Mouse (Mus musculus) intestine, embryonic 15.5 days (tissue): ENCODE data around the gene Fam171a2. TPM values are rescaled to one million over a fixed set of nuclear protein-coding genes. Genes with fewer than 3 reads are reported as not detected.

Experiments used
- ATAC-seq: fragments of 200-750 bp; cut with Nextera tagmentation; 2 replicates; pipeline ENCODE4 v1.8.0; 2017; ENCODE audit warnings: moderate TSS enrichment, moderate library complexity
- H3K27ac ChIP-seq: fragments of 300-500 bp; sonication (generic); 2 replicates; pipeline ENCODE4 v1.5.1; 2015; ENCODE audit warnings: mild to moderate bottlenecking, inconsistent platforms
- H3K27me3 ChIP-seq: fragments of 300-500 bp; sonication (generic); replicated peaks from 2 replicates; pipeline ENCODE4 v1.6.1; 2015; ENCODE audit warnings: inconsistent platforms
- H3K36me3 ChIP-seq: fragments of 300-500 bp; sonication (generic); 2 replicates; pipeline ENCODE4 v1.6.1; 2015; ENCODE audit warnings: inconsistent platforms
- H3K4me1 ChIP-seq: fragments of 300-500 bp; sonication (generic); replicated peaks from 2 replicates; pipeline ENCODE4 v1.6.1; 2015; ENCODE audit warnings: inconsistent platforms
- H3K4me2 ChIP-seq: fragments of 300-500 bp; sonication (generic); replicated peaks from 2 replicates; pipeline ENCODE4 v1.6.1; 2015; ENCODE audit warnings: mild to moderate bottlenecking, inconsistent platforms
- H3K4me3 ChIP-seq: fragments of 300-500 bp; sonication (generic); replicated peaks from 2 replicates; pipeline ENCODE4 v1.5.1; 2015; ENCODE audit warnings: inconsistent platforms
- H3K9ac ChIP-seq: fragments of 300-500 bp; sonication (generic); 2 replicates; pipeline ENCODE4 v1.6.1; 2015; ENCODE audit warnings: inconsistent platforms
- H3K9me3 ChIP-seq: fragments of 300-500 bp; sonication (generic); 2 replicates; pipeline ENCODE4 v1.6.1; 2016; ENCODE audit warnings: inconsistent platforms
- WGBS: fragments of 180-500 bp; shearing (Covaris S2); methylation state at CpG from one replicate; pipeline ENCODE4 v1.1.7; 2015; 5-methylcytosine and 5-hydroxymethylcytosine counted together
- polyA plus RNA-seq: library from polyadenylated mRNA; unstranded; fragments of >200 nt; fragmentation: Nextera tagmentation; extraction: Ambion mirVana; gene quantifications from 2 replicates; pipeline ENCODE4 v1.2.1, GENCODE M21; 2015

The Fam171a2 gene
- polyA plus RNA-seq, 1 experiment from 2014 or later, result 3.2 TPM

DNA sequence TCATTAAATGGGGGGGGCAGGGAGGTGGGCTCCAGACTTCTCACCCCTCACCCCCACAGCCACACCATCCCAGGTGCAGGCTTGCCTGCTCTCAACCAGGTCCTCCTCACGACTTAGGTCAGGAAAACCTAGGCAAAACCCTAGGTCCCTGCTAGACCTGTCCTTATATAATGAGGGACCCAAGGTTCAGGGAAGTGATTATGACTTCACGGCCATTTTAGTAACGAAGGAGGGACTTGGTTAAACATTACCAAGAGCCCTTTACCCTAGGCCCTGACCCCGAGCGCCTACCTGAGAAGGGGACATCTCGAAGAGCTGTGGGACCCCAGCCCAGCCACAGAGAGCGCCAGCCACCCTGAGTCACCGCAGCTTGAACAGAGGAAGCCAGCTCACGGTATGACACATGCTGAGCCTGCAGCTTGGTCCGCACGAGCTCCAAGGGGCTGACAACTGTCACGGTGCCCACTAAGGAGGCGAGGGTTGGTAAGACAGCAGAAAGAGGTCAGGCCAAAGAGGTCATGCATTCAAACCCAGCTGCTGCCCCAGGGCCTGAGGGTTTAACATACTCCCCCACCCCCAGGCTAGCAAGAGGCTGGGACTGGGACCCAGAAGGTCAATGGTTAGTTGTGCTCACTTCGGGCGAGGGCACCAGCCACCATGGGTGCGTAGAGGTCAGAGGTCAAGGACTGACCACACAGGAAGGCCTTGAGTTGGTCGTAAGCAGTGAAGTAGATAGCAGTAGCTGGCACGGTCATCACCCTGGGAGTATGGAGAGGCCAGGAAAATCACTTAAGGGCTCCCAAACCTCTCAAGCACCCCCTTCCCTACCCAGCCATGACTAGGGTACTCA is 43.1 kb downstream of the Fam171a2 start:
- Histone ChIP-seq H3K27me3 (peaks cover 15% of the 10 kb centered on the region), H3K36me3 (peaks cover 21% of the 10 kb centered on the region), H3K27ac (no peak overlapping the region), H3K9me3 (no peaks in the 10 kb centered on the region), H3K9ac (no peak overlapping the region), H3K4me1 (peaks cover 24% of the 10 kb centered on the region), H3K4me2 (peak overlapping the region; percentile 30; the same call in 1 of the 2 replicates), H3K4me3 (no peak overlapping the region)
- 77% methylated on average over 18 of the region's 18 CpGs for WGBS
- ATAC-seq, result no peak

GRCm38 (mm10) chr11:102403657-102404056 is 43.8 kb downstream of the Fam171a2 start:
- Histone ChIP-seq H3K27ac (no peak overlapping the region), H3K9ac (no peak overlapping the region), H3K4me1 (peaks cover 28% of the 10 kb centered on the region), H3K9me3 (no peaks in the 10 kb centered on the region), H3K27me3 (peaks cover 22% of the 10 kb centered on the region), H3K36me3 (peaks cover 21% of the 10 kb centered on the region), H3K4me2 (no peak overlapping the region), H3K4me3 (no peak overlapping the region)
- no peak for ATAC-seq
- WGBS, result 94% methylated on average over 11 of the region's 11 CpGs

DNA sequence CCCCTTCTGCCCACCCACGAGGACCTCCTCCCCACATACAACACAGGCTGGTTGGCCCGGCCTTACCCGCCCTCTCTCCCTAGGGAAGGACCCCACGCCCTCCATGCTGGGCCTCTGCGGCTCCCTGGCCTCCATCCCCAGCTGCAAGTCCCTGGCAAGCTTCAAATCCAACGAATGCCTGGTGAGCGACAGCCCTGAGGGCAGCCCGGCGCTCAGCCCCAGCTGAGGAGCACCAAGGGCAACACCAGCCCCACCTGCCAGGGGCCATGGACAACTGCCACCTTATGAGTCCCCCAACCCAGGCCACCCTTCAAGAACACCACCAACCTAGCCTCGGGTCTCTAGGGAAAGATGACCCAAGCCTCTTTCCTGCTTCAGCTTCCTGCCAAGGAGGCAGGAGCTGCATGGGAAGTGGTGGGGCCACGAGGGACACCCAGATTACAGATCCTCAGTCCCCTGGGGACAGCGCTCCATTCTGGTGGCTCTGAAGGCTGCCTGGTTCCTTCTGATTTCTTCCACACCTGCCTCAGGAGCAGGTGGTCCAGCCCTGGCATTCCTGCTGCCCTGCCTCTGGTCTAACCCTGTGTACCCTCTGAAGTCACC is 45.5 kb downstream of the Fam171a2 start:
- no peak overlapping the region for H3K9ac ChIP-seq
- no peaks in the 10 kb centered on the region for H3K9me3 ChIP-seq
- H3K36me3 ChIP-seq, result peaks cover 21% of the 10 kb centered on the region
- no peak overlapping the region for H3K27ac ChIP-seq
- ATAC-seq, result no peak
- 56% methylated on average over 12 of the region's 12 CpGs for WGBS
- peaks cover 31% of the 10 kb centered on the region for H3K4me1 ChIP-seq
- no peak overlapping the region for H3K4me2 ChIP-seq
- H3K27me3 ChIP-seq, result peaks cover 31% of the 10 kb centered on the region
- H3K4me3 ChIP-seq, result no peak overlapping the region

DNA sequence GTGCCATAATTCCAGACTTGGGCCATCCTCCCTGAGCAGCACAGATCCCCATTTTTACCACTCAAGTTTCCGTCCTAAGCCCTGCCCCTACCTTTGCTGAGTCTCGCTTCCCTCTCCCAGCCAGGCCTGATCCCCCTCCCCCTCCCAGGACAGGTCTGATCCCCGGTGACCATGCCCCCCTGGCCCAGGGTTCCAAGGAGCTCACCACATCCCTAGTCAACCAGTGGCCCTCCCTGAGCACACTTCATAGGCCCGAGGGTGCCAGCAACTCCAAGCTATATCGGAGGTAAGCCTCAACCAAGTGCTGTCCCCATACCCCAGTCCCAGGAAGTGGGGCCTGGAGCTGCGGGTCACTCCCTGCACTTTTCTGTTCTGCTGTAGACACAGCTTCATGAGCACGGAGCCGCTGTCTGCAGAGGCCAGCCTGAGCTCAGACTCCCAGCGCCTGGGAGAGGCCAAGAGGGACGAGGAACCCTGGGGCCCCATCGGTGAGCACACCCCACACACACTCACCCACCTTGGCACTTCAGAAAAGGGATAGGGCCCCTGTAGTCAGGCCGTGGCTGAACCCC is 46.9 kb downstream of the Fam171a2 start:
- Histone ChIP-seq H3K9me3 (no peaks in the 10 kb centered on the region), H3K27ac (no peak overlapping the region), H3K4me3 (no peak overlapping the region), H3K9ac (no peak overlapping the region), H3K27me3 (peaks cover 36% of the 10 kb centered on the region), H3K4me1 (peaks cover 21% of the 10 kb centered on the region), H3K4me2 (no peak overlapping the region), H3K36me3 (peaks cover 21% of the 10 kb centered on the region)
- 25% methylated on average over 12 of the region's 12 CpGs for WGBS
- ATAC-seq, result 0 out of 2 replicates have a peak, but pooled peaks have one; percentile 12

DNA sequence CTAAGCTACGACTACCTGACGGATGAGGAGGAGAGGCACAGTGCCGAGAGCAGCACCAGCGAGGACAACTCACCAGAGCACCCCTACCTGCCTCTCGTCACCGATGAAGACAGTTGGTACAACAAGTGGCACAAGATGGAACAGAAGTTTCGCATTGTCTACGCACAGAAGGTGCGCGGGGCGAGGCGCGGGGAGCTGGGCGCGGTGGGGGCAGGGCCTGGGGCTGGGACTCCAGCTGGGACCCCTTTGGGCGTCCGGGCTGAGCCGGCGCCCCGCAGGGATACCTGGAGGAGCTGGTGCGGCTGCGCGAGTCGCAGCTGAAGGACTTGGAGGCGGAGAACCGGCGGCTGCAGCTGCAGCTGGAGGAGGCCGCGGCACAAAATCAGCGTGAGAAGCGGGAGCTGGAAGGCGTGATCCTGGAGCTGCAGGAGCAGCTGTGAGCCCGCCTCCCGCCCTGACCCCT is 47.8 kb downstream of the Fam171a2 start:
- peak overlapping the region; percentile 42; the same call in 1 of the 2 replicates for H3K9ac ChIP-seq
- peaks cover 19% of the 10 kb centered on the region for H3K36me3 ChIP-seq
- H3K4me2 ChIP-seq, result peak overlapping the region; percentile 70
- no peak overlapping the region for H3K27ac ChIP-seq
- H3K4me1 ChIP-seq, result peaks cover 20% of the 10 kb centered on the region
- 2% methylated on average over 34 of the region's 34 CpGs for WGBS
- H3K4me3 ChIP-seq, result peak overlapping the region; percentile 28
- peak; percentile 31; the same call in 1 of the 2 replicates for ATAC-seq
- H3K9me3 ChIP-seq, result no peaks in the 10 kb centered on the region
- H3K27me3 ChIP-seq, result peaks cover 36% of the 10 kb centered on the region

- Histone ChIP-seq H3K4me3 (no peak overlapping the region), H3K4me1 (peaks cover 23% of the 10 kb centered on the region), H3K27me3 (peaks cover 36% of the 10 kb centered on the region), H3K9ac (no peak overlapping the region), H3K27ac (no peak overlapping the region), H3K9me3 (no peaks in the 10 kb centered on the region), H3K36me3 (peaks cover 17% of the 10 kb centered on the region), H3K4me2 (peak overlapping the region; percentile 70)
- WGBS, result 14% methylated on average over 15 of the region's 15 CpGs
- ATAC-seq, result no peak
Observed at GRCm38 (mm10) chr11:102399107-102399506, 48.4 kb downstream of the Fam171a2 start.

- Histone ChIP-seq H3K36me3 (peaks cover 10% of the 10 kb centered on the region), H3K4me1 (peaks cover 32% of the 10 kb centered on the region), H3K4me2 (no peak overlapping the region), H3K9ac (no peak overlapping the region), H3K27ac (no peak overlapping the region), H3K4me3 (no peak overlapping the region), H3K9me3 (no peaks in the 10 kb centered on the region), H3K27me3 (peaks cover 36% of the 10 kb centered on the region)
- 75% methylated on average over 20 of the region's 20 CpGs for WGBS
- ATAC-seq, result no peak
Observed at GRCm38 (mm10) chr11:102398007-102398825, 49.3 kb downstream of the Fam171a2 start.

- Histone ChIP-seq H3K9me3 (no peaks in the 10 kb centered on the region), H3K27me3 (peaks cover 28% of the 10 kb centered on the region), H3K4me1 (peaks cover 37% of the 10 kb centered on the region), H3K36me3 (no peaks in the 10 kb centered on the region), H3K4me3 (no peak overlapping the region), H3K9ac (no peak overlapping the region), H3K4me2 (no peak overlapping the region), H3K27ac (no peak overlapping the region)
- ATAC-seq, result no peak
- WGBS, result 80% methylated on average over 7 of the region's 7 CpGs
Observed at GRCm38 (mm10) chr11:102396671-102397141, 50.8 kb downstream of the Fam171a2 start.

DNA sequence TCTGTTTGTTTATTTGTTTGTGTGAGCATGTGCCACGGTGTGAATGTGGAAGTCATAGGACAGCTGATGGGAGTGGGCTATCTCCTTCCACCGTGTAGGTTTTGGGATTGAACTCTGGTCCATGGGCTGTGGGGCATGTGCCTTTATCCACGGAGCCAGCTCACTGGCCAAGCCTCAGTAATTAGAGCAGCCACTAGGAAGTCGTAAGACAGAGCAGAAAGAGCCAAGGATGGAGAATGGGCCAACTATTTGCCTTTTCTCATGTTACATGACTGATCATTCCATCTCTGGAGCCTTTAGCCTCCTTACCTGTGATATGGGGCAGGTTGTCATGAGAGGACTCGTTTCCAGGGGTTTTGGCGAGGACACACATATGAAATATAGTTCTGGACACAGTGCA is 51.2 kb downstream of the Fam171a2 start:
- ATAC-seq, result no peak

GRCm38 (mm10) chr11:102395250-102395649 is 52.2 kb downstream of the Fam171a2 start:
- 13% methylated on average over 5 of the region's 5 CpGs for WGBS
- H3K4me2 ChIP-seq, result no peak overlapping the region
- peaks cover 28% of the 10 kb centered on the region for H3K27me3 ChIP-seq
- H3K27ac ChIP-seq, result no peak overlapping the region
- H3K36me3 ChIP-seq, result no peaks in the 10 kb centered on the region
- H3K4me3 ChIP-seq, result no peak overlapping the region
- peaks cover 37% of the 10 kb centered on the region for H3K4me1 ChIP-seq
- no peak overlapping the region for H3K9ac ChIP-seq
- no peaks in the 10 kb centered on the region for H3K9me3 ChIP-seq
- no peak for ATAC-seq

More for the DNA sequence above, 51.2 kb downstream of the Fam171a2 start:
- H3K4me3 ChIP-seq, result no peak overlapping the region
- H3K27ac ChIP-seq, result no peak overlapping the region
- no peaks in the 10 kb centered on the region for H3K9me3 ChIP-seq
- no peak overlapping the region for H3K4me2 ChIP-seq
- WGBS, result 61% methylated on average over 6 of the region's 6 CpGs
- H3K4me1 ChIP-seq, result peaks cover 37% of the 10 kb centered on the region
- peaks cover 28% of the 10 kb centered on the region for H3K27me3 ChIP-seq
- no peaks in the 10 kb centered on the region for H3K36me3 ChIP-seq
- H3K9ac ChIP-seq, result no peak overlapping the region

DNA sequence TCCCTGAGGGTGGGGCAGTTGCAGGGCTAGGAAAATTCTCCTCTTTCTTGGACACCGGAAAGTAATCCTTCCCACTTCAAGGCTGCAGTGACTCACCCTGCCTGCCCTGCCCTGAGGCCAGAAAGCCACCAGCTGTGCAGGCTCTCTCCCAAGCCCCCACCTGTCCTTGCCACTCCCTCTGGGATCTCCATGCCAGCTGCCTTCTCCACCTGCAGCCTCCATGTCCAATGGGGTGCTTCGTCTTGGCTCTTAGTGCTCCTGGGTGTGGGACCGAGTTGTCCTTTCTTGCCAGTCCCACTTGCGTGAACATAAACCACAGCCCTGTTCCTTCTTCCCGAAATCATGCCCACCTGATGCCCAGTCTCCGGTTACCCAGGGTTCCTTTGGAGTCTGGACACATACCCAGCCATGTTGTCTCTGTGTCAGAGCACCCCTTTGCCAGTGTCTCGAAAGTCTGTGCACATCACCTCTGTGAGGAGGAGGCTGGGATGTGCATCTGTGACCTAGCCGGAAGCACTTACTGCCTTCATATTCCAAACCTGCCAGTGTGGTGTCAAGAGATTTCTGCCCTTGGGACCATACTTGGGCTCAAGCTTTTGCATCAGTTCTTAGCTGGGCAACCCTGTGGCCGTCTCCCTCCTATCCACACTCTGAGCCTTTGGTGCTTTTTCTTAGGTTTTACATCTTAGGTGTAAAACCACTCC is 52.9 kb downstream of the Fam171a2 start:
- no peaks in the 10 kb centered on the region for H3K36me3 ChIP-seq
- peak overlapping the region; percentile 87; the same call in 1 of the 2 replicates for H3K4me2 ChIP-seq
- H3K27me3 ChIP-seq, result peaks cover 23% of the 10 kb centered on the region

More for the DNA sequence above, 52.9 kb downstream of the Fam171a2 start:
- no peaks in the 10 kb centered on the region for H3K9me3 ChIP-seq
- H3K27ac ChIP-seq, result no peak overlapping the region
- H3K9ac ChIP-seq, result no peak overlapping the region
- no peak overlapping the region; the same call in 1 of the 2 replicates for H3K4me3 ChIP-seq
- WGBS, result 79% methylated on average over 9 of the region's 9 CpGs
- H3K4me1 ChIP-seq, result peaks cover 32% of the 10 kb centered on the region
- no peak for ATAC-seq
